Mouse (Mus musculus) testis, adult 2 months (tissue): ENCODE data around the gene Qrich2.

Experiments used
- CTCF ChIP-seq: fragments of 200-500 bp; IDR thresholded peaks from 2 replicates; pipeline ENCODE4 v1.5.1; 2012; ENCODE audit warnings: low read depth, mild to moderate bottlenecking, inconsistent platforms, low read length, moderate library complexity; ENCODE audit not compliant: control insufficient read depth, insufficient read depth, insufficient replicate concordance
- POLR2A ChIP-seq: fragments of 200-500 bp; IDR thresholded peaks from 2 replicates; pipeline ENCODE4 v1.6.1; 2012; ENCODE audit warnings: low read depth, mild to moderate bottlenecking, inconsistent platforms, low read length, moderate library complexity; ENCODE audit not compliant: control insufficient read depth

DNA sequence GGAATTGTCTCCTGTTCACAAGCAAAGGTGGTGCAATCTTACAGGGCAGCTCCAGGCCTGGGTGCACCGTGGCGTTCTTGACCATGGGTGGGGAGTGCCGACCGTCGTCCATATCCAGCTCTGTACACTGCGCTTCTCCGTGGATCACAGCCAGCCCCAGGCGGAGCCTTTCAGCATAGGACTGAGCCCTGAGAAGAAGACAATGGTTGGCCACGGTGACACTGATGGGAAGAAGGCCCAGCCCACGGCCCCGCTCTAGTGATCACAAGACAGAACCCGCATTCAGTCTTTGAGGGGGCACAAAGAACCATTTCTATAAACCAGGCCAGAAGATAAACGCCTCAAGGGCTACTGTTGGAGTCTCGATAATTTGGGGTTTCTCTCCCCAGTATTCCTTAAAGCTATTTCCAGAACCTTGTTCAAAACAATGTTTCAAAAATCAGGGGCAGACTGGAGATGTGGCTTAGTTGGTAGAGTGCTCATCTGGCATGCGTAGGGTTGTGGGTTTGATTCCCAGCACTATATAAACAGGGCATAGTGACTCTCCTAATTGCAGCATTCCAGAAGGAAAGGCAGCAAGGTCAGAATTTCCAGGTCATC is 11.2 kb upstream of the Qrich2 start:
- TF ChIP-seq CTCF = no peak
- TF ChIP-seq POLR2A = no peak
